Mouse (Mus musculus): ENCODE measurements around the gene Sem1. TPM values are rescaled to one million over a fixed set of nuclear protein-coding genes. Genes with fewer than 3 reads are reported as not detected.

The Sem1 gene
- polyA plus RNA-seq (2015; fragmentation: Nextera tagmentation; extraction: Ambion mirVana): 174 and 177 TPM in 2 replicates

GRCm38 (mm10) chr6:6578304-6579149 is at the start of gene Sem1:
Gene Sem1 (minus strand): TSS chr6:6578663.
- H3K27me3 ChIP-seq: no peaks in the 10 kb centered on the region
- H3K36me3 ChIP-seq: peaks cover 5% of the 10 kb centered on the region
- no peaks in the 10 kb centered on the region for H3K9me3 ChIP-seq

GRCm38 (mm10) chr6:6622846-6623749 is 44.6 kb upstream of the Sem1 start:
- H3K36me3 ChIP-seq: no peaks in the 10 kb centered on the region
- ATAC-seq (ENCODE audit: low FRiP score): no peak
- H3K4me1 ChIP-seq (replicated peaks): peaks cover 4% of the 10 kb centered on the region; the same call in 1 of the 2 replicates
- no peak overlapping the region for H3K4me3 ChIP-seq
- H3K4me2 ChIP-seq: no peak overlapping the region
- H3K27me3 ChIP-seq: no peaks in the 10 kb centered on the region
- WGBS: 61% methylated on average over 16 of the region's 16 CpGs
- no peak overlapping the region for H3K9ac ChIP-seq
- no peaks in the 10 kb centered on the region for H3K9me3 ChIP-seq
- no peak overlapping the region for H3K27ac ChIP-seq

More at GRCm38 (mm10) chr6:6578304-6579149, at the start of gene Sem1:
- peak; percentile 98 for ATAC-seq (ENCODE audit: low FRiP score)
- H3K27ac ChIP-seq: peak within 1 kb of the TSS; percentile 91
- peaks cover 16% of the 10 kb centered on the region for H3K4me1 ChIP-seq (replicated peaks)
- under 1% methylated on average over 59 of the region's 59 CpGs for WGBS
- peak within 1 kb of the TSS; percentile 73 for H3K4me2 ChIP-seq
- H3K9ac ChIP-seq: peak within 1 kb of the TSS; percentile 88
- H3K4me3 ChIP-seq: peak within 1 kb of the TSS; percentile 89

- Histone ChIP-seq H3K27ac (peak overlapping the region; percentile 24; the same call in 1 of the 2 replicates), H3K27me3 (no peaks in the 10 kb centered on the region), H3K4me2 (no peak overlapping the region), H3K4me1 (replicated peaks) (peaks cover 8% of the 10 kb centered on the region), H3K36me3 (no peaks in the 10 kb centered on the region), H3K4me3 (no peak overlapping the region), H3K9me3 (no peaks in the 10 kb centered on the region), H3K9ac (no peak overlapping the region)
- ATAC-seq (ENCODE audit: low FRiP score): peak; percentile 83
- 38% methylated on average over 8 of the region's 8 CpGs for WGBS
These were observed 25.4 kb upstream of the Sem1 start for GRCm38 (mm10) chr6:6603561-6604544.

- Histone ChIP-seq H3K27ac (no peak overlapping the region), H3K27me3 (no peaks in the 10 kb centered on the region), H3K4me2 (no peak overlapping the region), H3K4me3 (no peak overlapping the region), H3K9ac (no peak overlapping the region), H3K4me1 (replicated peaks) (no peaks in the 10 kb centered on the region), H3K9me3 (no peaks in the 10 kb centered on the region), H3K36me3 (no peaks in the 10 kb centered on the region)
- WGBS: 88% methylated on average over 2 of the region's 2 CpGs
- no peak for ATAC-seq (ENCODE audit: low FRiP score)
These were observed 7.8 kb upstream of the Sem1 start for GRCm38 (mm10) chr6:6586313-6586712.

GRCm38 (mm10) chr6:6581849-6582248 is 3.4 kb upstream of the Sem1 start:
- Histone ChIP-seq H3K27ac (no peak overlapping the region), H3K4me1 (replicated peaks) (peaks cover 7% of the 10 kb centered on the region), H3K9ac (no peak overlapping the region), H3K4me2 (no peak overlapping the region), H3K36me3 (no peaks in the 10 kb centered on the region), H3K9me3 (no peaks in the 10 kb centered on the region), H3K4me3 (no peak overlapping the region), H3K27me3 (no peaks in the 10 kb centered on the region)
- 87% methylated on average over 2 of the region's 2 CpGs for WGBS
- no peak for ATAC-seq (ENCODE audit: low FRiP score)

- peaks cover 16% of the 10 kb centered on the region for H3K4me1 ChIP-seq (replicated peaks)
- peak overlapping the region; percentile 89 for H3K4me3 ChIP-seq
- peak overlapping the region; percentile 91 for H3K27ac ChIP-seq
- peaks cover 5% of the 10 kb centered on the region for H3K36me3 ChIP-seq
- whole genome bisulfite sequencing: 5% methylated on average over 17 of the region's 17 CpGs
- ATAC-seq (ENCODE audit: low FRiP score): peak; percentile 78; the same call in 1 of the 2 replicates
- H3K4me2 ChIP-seq: peak overlapping the region; percentile 73
- no peaks in the 10 kb centered on the region for H3K9me3 ChIP-seq
- no peaks in the 10 kb centered on the region for H3K27me3 ChIP-seq
- H3K9ac ChIP-seq: peak overlapping the region; percentile 88
These were observed 650 bp downstream of the Sem1 start for GRCm38 (mm10) chr6:6577741-6578284.

- Histone ChIP-seq H3K27ac (no peak overlapping the region), H3K4me1 (replicated peaks) (peaks cover 19% of the 10 kb centered on the region), H3K9me3 (no peaks in the 10 kb centered on the region), H3K36me3 (peaks cover 5% of the 10 kb centered on the region), H3K9ac (peak overlapping the region; percentile 88), H3K27me3 (no peaks in the 10 kb centered on the region), H3K4me3 (peak overlapping the region; percentile 89), H3K4me2 (peak overlapping the region; percentile 73)
- WGBS: 71% methylated on average over 3 of the region's 3 CpGs
- no peak for ATAC-seq (ENCODE audit: low FRiP score)
These were observed 1.2 kb downstream of the Sem1 start for GRCm38 (mm10) chr6:6577291-6577690.

GRCm38 (mm10) chr6:6575796-6576195 is 2.7 kb downstream of the Sem1 start:
- Histone ChIP-seq H3K4me3 (no peak overlapping the region), H3K9ac (no peak overlapping the region), H3K36me3 (peaks cover 5% of the 10 kb centered on the region), H3K27me3 (no peaks in the 10 kb centered on the region), H3K9me3 (no peaks in the 10 kb centered on the region), H3K27ac (no peak overlapping the region), H3K4me1 (replicated peaks) (peaks cover 19% of the 10 kb centered on the region), H3K4me2 (no peak overlapping the region)
- no peak for ATAC-seq (ENCODE audit: low FRiP score)
- WGBS: 91% methylated on average over 4 of the region's 4 CpGs

- no peak overlapping the region for H3K27ac ChIP-seq
- H3K9ac ChIP-seq: no peak overlapping the region
- no peak for ATAC-seq (ENCODE audit: low FRiP score)
- 82% methylated on average over 3 of the region's 3 CpGs for WGBS
- H3K4me3 ChIP-seq: no peak overlapping the region
- no peaks in the 10 kb centered on the region for H3K9me3 ChIP-seq
- no peaks in the 10 kb centered on the region for H3K36me3 ChIP-seq
- H3K27me3 ChIP-seq: no peaks in the 10 kb centered on the region
- H3K4me2 ChIP-seq: no peak overlapping the region
- 0 out of 2 replicates have a peak, but pooled peaks cover 3% of the 10 kb centered on the region for H3K4me1 ChIP-seq (replicated peaks)
These were observed 10.0 kb downstream of the Sem1 start for GRCm38 (mm10) chr6:6568436-6568835.

- Histone ChIP-seq H3K4me3 (no peak overlapping the region), H3K27ac (no peak overlapping the region), H3K9me3 (no peaks in the 10 kb centered on the region), H3K4me2 (no peak overlapping the region), H3K27me3 (no peaks in the 10 kb centered on the region), H3K36me3 (no peaks in the 10 kb centered on the region; the same call in 1 of the 2 replicates), H3K4me1 (replicated peaks) (peaks cover 7% of the 10 kb centered on the region; the same call in 1 of the 2 replicates), H3K9ac (no peak overlapping the region)
- 87% methylated on average over 5 of the region's 5 CpGs for whole genome bisulfite sequencing
- ATAC-seq (ENCODE audit: low FRiP score): no peak
These were observed 14.8 kb downstream of the Sem1 start for GRCm38 (mm10) chr6:6563691-6564090.

- WGBS: 65% methylated on average over 5 of the region's 5 CpGs
- H3K9ac ChIP-seq: no peak overlapping the region
These were observed 15.7 kb downstream of the Sem1 start for GRCm38 (mm10) chr6:6562716-6563115.

More at GRCm38 (mm10) chr6:6562716-6563115, 15.7 kb downstream of the Sem1 start:
- Histone ChIP-seq H3K4me2 (no peak overlapping the region), H3K27ac (no peak overlapping the region), H3K4me1 (replicated peaks) (peaks cover 7% of the 10 kb centered on the region; the same call in 1 of the 2 replicates), H3K36me3 (no peaks in the 10 kb centered on the region; the same call in 1 of the 2 replicates), H3K9me3 (no peaks in the 10 kb centered on the region), H3K27me3 (no peaks in the 10 kb centered on the region), H3K4me3 (no peak overlapping the region)
- no peak for ATAC-seq (ENCODE audit: low FRiP score)

Measured in hindbrain, embryonic 13.5 days (tissue).